ENCODE assay signal across 8 mouse cellular contexts in genomic region chr19:37551040-37551566, GRCm38 (mm10). TPM values are rescaled to one million over a fixed set of nuclear protein-coding genes. Genes with fewer than 3 reads are reported as not detected.
DNase-seq lines count a peak whose midpoint lies in the region; ATAC-seq and TF ChIP-seq lines count a peak whose summit lies in the region.

No protein-coding gene starts in this region.

- no peak for ATAC-seq in heart, postnatal 0 days (ENCODE audit: insufficient read depth, low read depth)
- peak; percentile 52 for ATAC-seq in Patski
- peak; percentile 20; the same call in 1 of the 2 replicates for ATAC-seq in hindbrain, embryonic 11.5 days (ENCODE audit: low FRiP score)
- ATAC-seq in midbrain, embryonic 12.5 days (ENCODE audit: low FRiP score, low read depth): no peak
- no peak for ATAC-seq in CD4-positive, CD25-positive, alpha-beta regulatory T cell, adult 4 months

- no peak for TF ChIP-seq EP300 in heart, postnatal 0 days (IDR thresholded peaks at IDR 0.05; ENCODE audit: low read depth)

- CTCF ChIA-PET in Patski (lab: Charles Lee): interaction anchor here (1.1 to 2.3 kb wide), 4 partner anchors 9 to 13 kb away, joined by 3 to 11 read pairs (median 6); no protein-coding TSS in a partner anchor

- POLR2A ChIA-PET in Patski (lab: Charles Lee): interaction anchor here (0.8 kb wide), 1 partner anchor 286 kb away, joined by 3 read pairs; no protein-coding TSS in a partner anchor

- WGBS in heart, postnatal 0 days: 12% methylated on average over 8 of the region's 8 CpGs
- 20% methylated on average over 8 of the region's 8 CpGs for WGBS in hindbrain, embryonic 11.5 days
- 17% methylated on average over 8 of the region's 8 CpGs for WGBS in midbrain, embryonic 12.5 days

- TF ChIP-seq CTCF in heart, postnatal 0 days (IDR thresholded peaks at IDR 0.05; ENCODE audit: low read depth): no peak
- TF ChIP-seq CTCF in Patski (IDR thresholded peaks at IDR 0.05): no peak

- in situ Hi-C loops in Patski (cut with MboI; ENCODE audit: low pct_unique_long_range_greater_than_20kb): loop anchor here (10.0 kb wide), 1 partner anchor 484 kb away; no protein-coding TSS in a partner anchor

- H3K27ac ChIP-seq in heart, postnatal 0 days (ENCODE audit: low read depth): peak overlapping the region; percentile 88; the same call in 1 of the 2 replicates
- no peak overlapping the region for H3K27ac ChIP-seq in hindbrain, embryonic 11.5 days (ENCODE audit: low read depth, low read length)
- no peak overlapping the region for H3K27ac ChIP-seq in midbrain, embryonic 12.5 days (replicated peaks)

- H3K9me3 ChIP-seq in heart, postnatal 0 days (replicated peaks; ENCODE audit: control insufficient read depth, low read length): no peaks in the 10 kb centered on the region
- no peaks in the 10 kb centered on the region for H3K9me3 ChIP-seq in hindbrain, embryonic 11.5 days (ENCODE audit: control insufficient read depth, low read length)
- H3K9me3 ChIP-seq in midbrain, embryonic 12.5 days: no peaks in the 10 kb centered on the region

- H3K4me3 ChIP-seq in heart, postnatal 0 days (ENCODE audit: low read depth, low read length): peak overlapping the region; percentile 81
- peak overlapping the region; percentile 89 for H3K4me3 ChIP-seq in hindbrain, embryonic 11.5 days (ENCODE audit: low read depth, low read length)
- H3K4me3 ChIP-seq in midbrain, embryonic 12.5 days: peak overlapping the region; percentile 80

- H3K9ac ChIP-seq in heart, postnatal 0 days (replicated peaks; ENCODE audit: low read depth, low read length): peak overlapping the region; percentile 80
- peak overlapping the region; percentile 73; the same call in 1 of the 2 replicates for H3K9ac ChIP-seq in hindbrain, embryonic 11.5 days (ENCODE audit: low read depth, low read length)
- peak overlapping the region; percentile 72 for H3K9ac ChIP-seq in midbrain, embryonic 12.5 days (replicated peaks)

- peaks cover 5% of the 10 kb centered on the region; the same call in 1 of the 2 replicates for H3K36me3 ChIP-seq in heart, postnatal 0 days (replicated peaks; ENCODE audit: control insufficient read depth, insufficient read depth, low read length)
- no peaks in the 10 kb centered on the region for H3K36me3 ChIP-seq in hindbrain, embryonic 11.5 days (ENCODE audit: control insufficient read depth, insufficient read depth, low read length)
- H3K36me3 ChIP-seq in midbrain, embryonic 12.5 days: no peaks in the 10 kb centered on the region

- DNase-seq in heart, postnatal 0 days (ENCODE audit: low spot score): no peak
- no peak for DNase-seq in heart, adult 8-10 months (ENCODE audit: low spot score)
- DNase-seq in Patski (ENCODE audit: low read depth, low spot score): no peak
- DNase-seq in hindbrain, embryonic 11.5 days (ENCODE audit: low spot score): no peak
- no peak for DNase-seq in urinary bladder, postnatal 25 days (ENCODE audit: low spot score)
- no peak for DNase-seq in cerebellum, adult 11-12 months

- H3K4me1 ChIP-seq in heart, postnatal 0 days (ENCODE audit: control insufficient read depth, insufficient read depth): no peaks in the 10 kb centered on the region
- H3K4me1 ChIP-seq in hindbrain, embryonic 11.5 days (replicated peaks; ENCODE audit: control insufficient read depth, insufficient read depth, low read length): no peaks in the 10 kb centered on the region
- 0 out of 2 replicates have a peak, but pooled peaks cover 3% of the 10 kb centered on the region for H3K4me1 ChIP-seq in midbrain, embryonic 12.5 days

- no peaks in the 10 kb centered on the region for H3K27me3 ChIP-seq in heart, postnatal 0 days (ENCODE audit: control insufficient read depth, insufficient read depth, low read length)
- peaks cover 5% of the 10 kb centered on the region for H3K27me3 ChIP-seq in Patski
- H3K27me3 ChIP-seq in hindbrain, embryonic 11.5 days (ENCODE audit: control insufficient read depth, insufficient read depth, low read length): peaks cover 5% of the 10 kb centered on the region; the same call in 1 of the 2 replicates
- peaks cover 41% of the 10 kb centered on the region for H3K27me3 ChIP-seq in midbrain, embryonic 12.5 days

- H3K4me2 ChIP-seq in heart, postnatal 0 days (ENCODE audit: low read depth, low read length): peak overlapping the region; percentile 95
- peak overlapping the region; percentile 98 for H3K4me2 ChIP-seq in hindbrain, embryonic 11.5 days (replicated peaks; ENCODE audit: low read depth, low read length)
- peak overlapping the region; percentile 80 for H3K4me2 ChIP-seq in midbrain, embryonic 12.5 days (replicated peaks)

RNA-seq across cellular contexts. Expression of gene Exoc6, which starts 0.9 kb away (rescaled TPM):
- 19.9 and 24.2 TPM in 2 replicates for total RNA-seq in heart, postnatal 0 days (2014; rRNA removed; ENCODE audit: low replicate concordance)
- polyA plus RNA-seq in heart, postnatal 0 days (2015; fragmentation: Nextera tagmentation; extraction: Ambion mirVana): 18.2 and 20.8 TPM in 2 replicates
- 10 to 100 TPM; 30.2 to 36.9 (median 32.5) TPM for total RNA-seq in heart, adult 8-10 months (2022)
- polyA plus RNA-seq in Patski (2021): 56.2 TPM
- polyA plus RNA-seq in hindbrain, embryonic 11.5 days (2014; fragmentation: Nextera tagmentation; extraction: Ambion mirVana): 10.1 and 11.0 TPM in 2 replicates
- 7.2 and 8.7 TPM in 2 replicates for polyA plus RNA-seq in midbrain, embryonic 12.5 days (2016; fragmentation: Nextera tagmentation; extraction: Ambion mirVana)
- 10 to 100 TPM; 33.3 to 41.4 TPM for polyA plus RNA-seq in CD4-positive, CD25-positive, alpha-beta regulatory T cell, adult 4 months (2017; shearing (Covaris generic))

Comparison
In these comparisons a context has a peak if more than half of its experiments do, and no peak if none do; other contexts are left out.
1. ATAC-seq: peak in Patski (single experiment) and hindbrain, embryonic 11.5 days (single experiment); none in heart, postnatal 0 days (single experiment), midbrain, embryonic 12.5 days (single experiment) and CD4-positive, CD25-positive, alpha-beta regulatory T cell, adult 4 months (single experiment).
2. Peak in every context shown above with its lines, with median percentiles within 50 percentile points of each other: H3K4me2 ChIP-seq, H3K4me3 ChIP-seq and H3K9ac ChIP-seq.